Mouse (Mus musculus) brain, embryonic 14.5 days (tissue): Measurements from ENCODE around the gene Itga9.

Source experiments
- CTCF ChIP-seq: fragments of 200-500 bp; IDR thresholded peaks from 2 replicates; pipeline ENCODE4 v1.5.1; 2012; ENCODE audit warnings: inconsistent platforms, mild to moderate bottlenecking, moderate library complexity, borderline replicate concordance; ENCODE audit not compliant: insufficient read depth, insufficient read length; ENCODE audit errors: extremely low read depth
- POLR2A ChIP-seq: fragments of 200-500 bp; IDR thresholded peaks from 2 replicates; pipeline ENCODE4 v1.6.1; 2012; ENCODE audit warnings: mild to moderate bottlenecking, inconsistent platforms, borderline replicate concordance; ENCODE audit not compliant: poor library complexity, insufficient read depth, insufficient read length, severe bottlenecking; ENCODE audit errors: extremely low read depth

GRCm38 (mm10) chr9:118802380-118802779 lies 195.9 kb downstream of the Itga9 start:
- no peak for TF ChIP-seq CTCF
- no peak for TF ChIP-seq POLR2A
